Mouse (Mus musculus) B cell, adult 2 months (primary cell): ENCODE results near the gene Eps8l3.

ENCODE experiments used
- DNase-seq, 2 experiments: peaks; one replicate each; pipeline ENCODE4 v3.0.0; 2022

Eps8l3 gene

GRCm38 (mm10) chr3:107877005-107877404, at the start of gene Eps8l3:
Gene Eps8l3 (plus strand): TSS chr3:107877229.
- no peak for DNase-seq

GRCm38 (mm10) chr3:107827873-107828405, 49.1 kb upstream of the Eps8l3 start:
- DNase-seq, result no peak

- no peak for DNase-seq
Measured at GRCm38 (mm10) chr3:107828518-107828917, 48.5 kb upstream of the Eps8l3 start.

- DNase-seq, result no peak
Measured at GRCm38 (mm10) chr3:107828997-107829396, 48.0 kb upstream of the Eps8l3 start.

- DNase-seq, result no peak
Measured at GRCm38 (mm10) chr3:107829625-107830024, 47.4 kb upstream of the Eps8l3 start.

GRCm38 (mm10) chr3:107831875-107832554, 45.0 kb upstream of the Eps8l3 start:
- DNase-seq, result no peak

- no peak for DNase-seq
Measured at GRCm38 (mm10) chr3:107832645-107833044, 44.4 kb upstream of the Eps8l3 start.

GRCm38 (mm10) chr3:107833370-107833769, 43.7 kb upstream of the Eps8l3 start:
- no peak for DNase-seq

GRCm38 (mm10) chr3:107833872-107834341, 43.1 kb upstream of the Eps8l3 start:
- no peak for DNase-seq

- no peak for DNase-seq
Measured at GRCm38 (mm10) chr3:107835301-107835700, 41.7 kb upstream of the Eps8l3 start.

GRCm38 (mm10) chr3:107839855-107840254, 37.2 kb upstream of the Eps8l3 start:
- DNase-seq, result no peak

GRCm38 (mm10) chr3:107840855-107841254, 36.2 kb upstream of the Eps8l3 start:
- no peak for DNase-seq

GRCm38 (mm10) chr3:107841370-107841769, 35.7 kb upstream of the Eps8l3 start:
- DNase-seq, result no peak

GRCm38 (mm10) chr3:107843406-107843805, 33.6 kb upstream of the Eps8l3 start:
- no peak for DNase-seq

GRCm38 (mm10) chr3:107844001-107844400, 33.0 kb upstream of the Eps8l3 start:
- DNase-seq, result no peak

- DNase-seq, result no peak
Measured at GRCm38 (mm10) chr3:107844499-107844898, 32.5 kb upstream of the Eps8l3 start.

GRCm38 (mm10) chr3:107846175-107846574, 30.9 kb upstream of the Eps8l3 start:
- DNase-seq, result no peak

- no peak for DNase-seq
Measured at GRCm38 (mm10) chr3:107846835-107847234, 30.2 kb upstream of the Eps8l3 start.

GRCm38 (mm10) chr3:107848126-107848525, 28.9 kb upstream of the Eps8l3 start:
- DNase-seq, result no peak

- no peak for DNase-seq
Measured at GRCm38 (mm10) chr3:107849000-107849692, 27.9 kb upstream of the Eps8l3 start.

GRCm38 (mm10) chr3:107849693-107850031, 27.4 kb upstream of the Eps8l3 start:
- no peak for DNase-seq

- no peak for DNase-seq
Measured at GRCm38 (mm10) chr3:107850418-107851031, 26.5 kb upstream of the Eps8l3 start.

GRCm38 (mm10) chr3:107852786-107853185, 24.2 kb upstream of the Eps8l3 start:
- no peak for DNase-seq
